Mouse (Mus musculus) liver, embryonic 14.5 days (tissue): Measurements from ENCODE around the gene Rgs10.

Experiments
- CTCF ChIP-seq: IDR thresholded peaks from 2 replicates; pipeline ENCODE4 v1.5.1; 2016; ENCODE audit warnings: antibody characterized with exemption, low read depth, control low read depth
- EP300 ChIP-seq: IDR thresholded peaks from 2 replicates; pipeline ENCODE4 v1.6.1; 2016; ENCODE audit warnings: antibody characterized with exemption, low read depth

GRCm38 (mm10) chr7:128381001-128381400 lies 37.6 kb downstream of the Rgs10 start:
- TF ChIP-seq CTCF (no peak), EP300 (no peak)
